Mouse (Mus musculus): ENCODE data around the gene Capn2. TPM values are rescaled to one million over a fixed set of nuclear protein-coding genes. Genes with fewer than 3 reads are reported as not detected.

Capn2 gene
- total and polyA plus RNA-seq, 2 experiments from 2014 or later: 62.6 to 71.2 TPM

DNA sequence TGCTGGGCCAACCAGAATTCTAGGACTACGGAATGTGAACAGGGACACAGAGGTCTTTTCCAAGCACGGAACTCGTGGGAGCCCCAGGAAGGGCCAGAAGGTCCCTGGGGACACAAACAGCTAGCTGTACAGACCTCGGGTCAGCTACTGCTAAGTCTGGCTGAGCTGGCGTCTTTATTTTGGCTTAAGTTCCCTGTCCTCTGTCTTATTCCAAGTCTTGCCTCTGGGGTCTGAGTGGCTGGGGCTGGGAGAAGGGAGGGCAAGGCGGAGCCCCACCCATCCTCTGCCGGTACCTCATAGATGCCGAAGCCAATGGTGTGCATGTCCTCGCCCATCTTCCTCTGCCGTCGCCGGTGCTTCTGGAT is 33.5 kb downstream of the Capn2 start:
- Histone ChIP-seq H3K4me1 (ENCODE audit: control insufficient read depth, insufficient read depth) (no peaks in the 10 kb centered on the region), H3K9ac (replicated peaks; ENCODE audit: low read depth, low read length) (no peak overlapping the region), H3K27me3 (ENCODE audit: control insufficient read depth, insufficient read depth, low read length) (no peaks in the 10 kb centered on the region), H3K36me3 (replicated peaks; ENCODE audit: control insufficient read depth, insufficient read depth, low read length) (peaks cover 87% of the 10 kb centered on the region), H3K9me3 (replicated peaks; ENCODE audit: control insufficient read depth, low read length) (no peaks in the 10 kb centered on the region), H3K4me2 (ENCODE audit: low read depth, low read length) (no peak overlapping the region), H3K27ac (ENCODE audit: low read depth) (no peak overlapping the region; the same call in 1 of the 2 replicates), H3K4me3 (ENCODE audit: low read depth, low read length) (no peak overlapping the region)
- 63% methylated on average over 12 of the region's 12 CpGs for WGBS
- TF ChIP-seq CTCF (IDR thresholded peaks at IDR 0.05; ENCODE audit: low read depth) (no peak), EP300 (IDR thresholded peaks at IDR 0.05; ENCODE audit: low read depth) (no peak)
- peak; percentile 56 for ATAC-seq (ENCODE audit: insufficient read depth, low read depth)
- DNase-seq (ENCODE audit: low spot score): peak; percentile 55

DNA sequence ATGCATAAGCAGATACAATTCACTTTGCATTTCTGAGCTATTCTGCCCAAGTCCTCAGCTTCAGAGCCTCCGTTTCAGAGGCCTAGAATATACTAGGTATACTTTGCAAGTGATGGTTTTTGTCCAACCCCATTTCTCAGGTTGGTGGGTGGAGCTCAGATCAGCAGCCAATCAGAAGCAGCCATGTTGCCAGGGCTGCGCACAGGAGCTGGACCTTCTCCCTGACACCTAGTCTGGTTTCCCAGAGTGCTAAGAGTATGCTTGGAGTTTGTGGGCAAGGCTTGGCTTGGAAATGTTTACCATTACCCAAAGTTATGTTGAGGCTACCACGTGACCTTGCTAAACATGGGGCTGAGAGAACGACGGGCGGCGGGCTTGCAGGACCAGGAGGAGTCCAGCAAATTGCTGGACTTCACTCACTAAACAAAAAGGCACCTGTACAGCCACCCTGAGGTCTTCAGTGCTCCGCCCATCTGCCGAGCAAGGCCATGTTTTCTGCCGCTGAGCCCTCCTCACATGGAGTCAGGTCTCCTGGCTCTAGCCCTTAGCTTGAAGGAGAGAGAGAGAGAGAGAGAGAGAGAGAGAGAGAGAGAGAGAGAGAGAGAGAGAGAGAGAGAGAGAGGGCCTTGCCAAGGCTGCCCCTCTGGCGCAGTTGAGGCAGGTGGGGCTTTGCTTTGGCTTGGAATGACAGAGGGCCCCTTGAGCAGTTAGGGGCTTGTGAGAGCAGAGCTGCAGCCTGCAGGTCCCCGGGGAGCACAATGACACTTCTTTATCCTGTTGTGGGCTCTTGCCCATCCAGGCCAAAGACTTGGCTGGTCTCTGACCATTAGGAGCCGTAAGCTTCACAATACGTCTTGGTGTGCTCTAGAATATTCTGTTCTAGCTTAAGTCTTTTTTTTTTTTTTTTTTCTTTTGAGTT is 34.2 kb downstream of the Capn2 start:
- ATAC-seq (ENCODE audit: insufficient read depth, low read depth) (no peak), DNase-seq (ENCODE audit: low spot score) (no peak)
- no peak overlapping the region for H3K4me2 ChIP-seq (ENCODE audit: low read depth, low read length)
- WGBS: 80% methylated on average over 14 of the region's 14 CpGs
- no peak overlapping the region for H3K27ac ChIP-seq (ENCODE audit: low read depth)
- no peaks in the 10 kb centered on the region for H3K9me3 ChIP-seq (replicated peaks; ENCODE audit: control insufficient read depth, low read length)
- H3K36me3 ChIP-seq (replicated peaks; ENCODE audit: control insufficient read depth, insufficient read depth, low read length): peaks cover 87% of the 10 kb centered on the region
- H3K9ac ChIP-seq (replicated peaks; ENCODE audit: low read depth, low read length): no peak overlapping the region
- no peak overlapping the region for H3K4me3 ChIP-seq (ENCODE audit: low read depth, low read length)
- TF ChIP-seq CTCF (IDR thresholded peaks at IDR 0.05; ENCODE audit: low read depth): no peak
- no peak for TF ChIP-seq EP300 (IDR thresholded peaks at IDR 0.05; ENCODE audit: low read depth)
- no peaks in the 10 kb centered on the region for H3K4me1 ChIP-seq (ENCODE audit: control insufficient read depth, insufficient read depth)
- H3K27me3 ChIP-seq (ENCODE audit: control insufficient read depth, insufficient read depth, low read length): no peaks in the 10 kb centered on the region

DNA sequence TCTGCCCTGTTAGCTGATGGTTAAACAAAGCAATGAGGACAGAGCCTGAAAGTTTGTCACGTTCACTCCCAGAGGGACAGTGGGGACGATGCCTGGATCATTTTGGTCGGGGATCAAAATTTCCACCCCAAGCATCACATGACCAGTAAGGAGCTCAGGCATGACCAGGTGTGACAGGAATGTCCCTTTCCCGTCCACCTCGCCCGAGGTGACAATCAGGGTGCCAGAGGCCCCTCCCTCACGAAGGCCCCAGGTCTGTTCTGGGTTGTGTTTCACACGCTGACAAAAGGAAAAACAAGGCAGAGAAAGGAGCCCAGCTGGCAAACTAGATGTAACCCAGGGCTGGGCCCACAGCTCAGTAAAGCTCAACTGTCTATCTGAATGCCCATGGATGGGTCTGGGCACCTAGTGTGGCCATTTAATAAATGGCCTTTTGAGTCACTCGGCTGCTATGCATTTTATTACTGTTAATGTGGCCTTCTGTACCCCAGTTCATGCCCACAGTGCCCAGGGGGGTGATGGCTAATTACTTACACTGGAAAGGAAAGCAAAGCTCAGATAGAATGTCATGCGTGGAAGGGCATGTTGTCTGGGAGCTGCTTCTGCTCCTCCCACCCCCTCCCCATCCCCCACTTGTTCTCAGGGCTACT is 35.6 kb downstream of the Capn2 start:
- Histone ChIP-seq H3K27ac (ENCODE audit: low read depth) (no peak overlapping the region), H3K9me3 (replicated peaks; ENCODE audit: control insufficient read depth, low read length) (no peaks in the 10 kb centered on the region), H3K4me3 (ENCODE audit: low read depth, low read length) (no peak overlapping the region), H3K27me3 (ENCODE audit: control insufficient read depth, insufficient read depth, low read length) (no peaks in the 10 kb centered on the region), H3K9ac (replicated peaks; ENCODE audit: low read depth, low read length) (no peak overlapping the region), H3K4me2 (ENCODE audit: low read depth, low read length) (no peak overlapping the region), H3K36me3 (replicated peaks; ENCODE audit: control insufficient read depth, insufficient read depth, low read length) (peaks cover 85% of the 10 kb centered on the region), H3K4me1 (ENCODE audit: control insufficient read depth, insufficient read depth) (no peaks in the 10 kb centered on the region)
- no peak for TF ChIP-seq CTCF (IDR thresholded peaks at IDR 0.05; ENCODE audit: low read depth)
- TF ChIP-seq EP300 (IDR thresholded peaks at IDR 0.05; ENCODE audit: low read depth): no peak
- ATAC-seq (ENCODE audit: insufficient read depth, low read depth) (no peak), DNase-seq (ENCODE audit: low spot score) (no peak)
- WGBS: 90% methylated on average over 10 of the region's 10 CpGs

DNA sequence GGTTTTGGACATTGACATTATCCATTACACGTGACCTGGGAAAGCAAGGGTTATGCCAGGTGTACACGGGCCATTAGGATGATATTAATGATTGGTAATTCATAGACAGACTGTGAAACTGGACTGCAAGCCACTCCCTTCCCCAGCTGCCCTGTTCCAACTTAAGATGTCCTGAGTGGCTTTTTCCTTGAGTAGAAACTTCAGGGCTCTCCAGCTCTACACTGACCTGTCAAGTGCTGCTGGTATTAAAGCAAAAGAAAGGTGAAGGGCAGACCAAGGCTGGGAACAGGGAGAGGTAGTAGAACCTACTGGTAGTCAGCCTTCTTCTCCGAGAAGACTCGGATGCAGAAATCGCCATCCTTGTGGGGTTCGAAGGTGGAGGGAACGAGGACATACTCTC is 36.3 kb downstream of the Capn2 start:
- Histone ChIP-seq H3K27me3 (ENCODE audit: control insufficient read depth, insufficient read depth, low read length) (no peaks in the 10 kb centered on the region), H3K4me2 (ENCODE audit: low read depth, low read length) (no peak overlapping the region), H3K9me3 (replicated peaks; ENCODE audit: control insufficient read depth, low read length) (no peaks in the 10 kb centered on the region), H3K36me3 (replicated peaks; ENCODE audit: control insufficient read depth, insufficient read depth, low read length) (peaks cover 85% of the 10 kb centered on the region), H3K4me3 (ENCODE audit: low read depth, low read length) (no peak overlapping the region), H3K9ac (replicated peaks; ENCODE audit: low read depth, low read length) (no peak overlapping the region), H3K4me1 (ENCODE audit: control insufficient read depth, insufficient read depth) (no peaks in the 10 kb centered on the region), H3K27ac (ENCODE audit: low read depth) (no peak overlapping the region)
- TF ChIP-seq CTCF (IDR thresholded peaks at IDR 0.05; ENCODE audit: low read depth) (no peak), EP300 (IDR thresholded peaks at IDR 0.05; ENCODE audit: low read depth) (no peak)
- no peak for DNase-seq (ENCODE audit: low spot score)
- WGBS: 92% methylated on average over 7 of the region's 7 CpGs
- no peak for ATAC-seq (ENCODE audit: insufficient read depth, low read depth)

DNA sequence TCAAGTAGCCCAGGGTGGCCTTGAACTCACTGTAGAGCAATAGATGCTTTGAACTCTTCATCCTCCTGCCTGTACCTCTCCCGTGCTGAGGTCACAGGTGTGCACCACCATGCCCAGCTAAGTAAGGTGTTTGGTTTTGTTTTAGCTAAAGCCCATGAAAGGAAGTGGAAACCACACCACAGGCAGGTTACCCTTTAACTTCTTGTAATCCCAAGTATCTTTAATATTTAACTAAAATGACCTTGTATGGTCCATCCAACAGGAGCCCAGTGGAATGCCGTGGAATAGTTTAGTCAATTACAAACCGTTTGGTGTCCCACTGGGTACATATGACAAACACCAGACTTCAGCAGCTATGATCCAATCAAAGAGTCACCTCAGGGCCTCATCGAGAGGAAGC is 38.5 kb downstream of the Capn2 start:
- DNase-seq (ENCODE audit: low spot score): no peak
- no peaks in the 10 kb centered on the region for H3K27me3 ChIP-seq (ENCODE audit: control insufficient read depth, insufficient read depth, low read length)
- WGBS: 81% methylated on average over 4 of the region's 4 CpGs
- H3K9me3 ChIP-seq (replicated peaks; ENCODE audit: control insufficient read depth, low read length): no peaks in the 10 kb centered on the region
- no peaks in the 10 kb centered on the region for H3K4me1 ChIP-seq (ENCODE audit: control insufficient read depth, insufficient read depth)
- no peak overlapping the region for H3K9ac ChIP-seq (replicated peaks; ENCODE audit: low read depth, low read length)
- peaks cover 87% of the 10 kb centered on the region for H3K36me3 ChIP-seq (replicated peaks; ENCODE audit: control insufficient read depth, insufficient read depth, low read length)
- ATAC-seq (ENCODE audit: insufficient read depth, low read depth): no peak
- H3K27ac ChIP-seq (ENCODE audit: low read depth): no peak overlapping the region
- H3K4me2 ChIP-seq (ENCODE audit: low read depth, low read length): no peak overlapping the region
- no peak overlapping the region for H3K4me3 ChIP-seq (ENCODE audit: low read depth, low read length)
- no peak for TF ChIP-seq CTCF (IDR thresholded peaks at IDR 0.05; ENCODE audit: low read depth)
- TF ChIP-seq EP300 (IDR thresholded peaks at IDR 0.05; ENCODE audit: low read depth): no peak
